Mouse (Mus musculus): ENCODE data around the gene Gm13279. TPM values are rescaled to one million over a fixed set of nuclear protein-coding genes. Genes with fewer than 3 reads are reported as not detected.
"Not testable (repeated sequence)": the region's sequence is repeated elsewhere in the genome, so short reads cannot be mapped to it uniquely, and the experiment has no call there.

Gene Gm13279
- total RNA-seq, 2 experiments from 2014 or later, result not detected

DNA sequence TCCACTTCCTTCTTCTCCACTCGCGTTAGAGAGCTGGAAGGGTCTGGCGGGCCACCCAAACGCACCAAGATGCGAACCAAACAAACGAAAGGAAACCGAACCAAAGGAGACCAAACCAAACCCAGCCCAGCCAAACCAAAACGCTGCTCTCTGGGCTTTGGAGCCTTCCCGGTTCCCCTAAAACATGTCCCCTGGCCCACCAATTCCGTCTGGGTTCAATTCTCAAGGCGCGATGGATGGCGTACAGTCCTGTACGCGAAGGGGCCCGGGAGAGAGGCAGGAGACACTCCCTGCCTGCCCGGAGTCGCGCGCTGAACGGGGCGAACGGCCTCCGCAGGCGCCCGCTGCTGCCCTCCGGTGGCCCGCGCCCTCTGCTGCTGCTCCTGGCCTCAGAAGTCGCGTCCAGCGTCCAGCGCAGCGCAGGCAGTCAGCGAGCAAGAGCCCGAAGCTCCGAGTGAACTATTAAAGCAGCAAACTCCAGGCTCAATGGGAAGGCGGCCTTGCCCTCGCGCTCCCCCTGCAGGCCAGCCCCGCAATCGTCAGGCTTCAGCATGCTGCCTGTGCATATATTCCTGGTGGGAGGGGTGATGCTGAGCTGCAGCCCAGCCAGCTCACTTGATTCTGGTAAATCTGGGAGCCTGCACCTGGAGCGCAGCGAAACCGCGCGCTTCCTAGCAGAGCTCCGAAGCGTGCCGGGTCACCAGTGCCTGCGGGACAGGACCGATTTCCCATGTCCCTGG, 3.1 kb upstream of the Gm13279 start, which contains the start of gene Gm13275:
Gm13275 (plus strand) TSS at position 552 of the 740 bp plus-strand sequence.
- peak; percentile 56 to 73 for DNase-seq (ENCODE audit: extremely low spot score in 1 of 2, low spot score in 1 of 2)

DNA sequence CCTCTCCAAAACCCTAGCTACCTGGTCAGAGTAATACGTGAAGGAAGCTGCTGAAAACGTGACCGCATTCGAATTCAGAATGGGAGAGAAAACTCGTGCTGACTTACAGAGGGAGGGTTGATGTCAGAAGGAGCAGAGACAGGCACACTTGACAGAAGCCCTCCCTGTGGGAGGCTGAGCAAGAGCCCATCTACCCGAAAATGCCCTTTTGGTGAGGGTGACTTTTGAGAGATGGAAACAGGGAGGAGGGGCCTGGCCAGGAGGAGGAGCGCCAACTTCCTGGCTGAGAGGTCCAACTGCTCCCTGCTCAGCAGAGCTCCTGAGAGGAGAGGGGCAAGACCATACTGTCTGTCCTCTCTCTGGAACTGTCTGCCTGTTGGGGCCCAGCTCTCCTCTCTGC, 2.2 kb downstream of the Gm13279 start, which contains the start of gene Gm13285:
Gm13285 (plus strand) TSS at position 301 of the 400 bp plus-strand sequence.
- DNase-seq (ENCODE audit: extremely low spot score in 1 of 2, low spot score in 1 of 2), result not testable (repeated sequence)

DNA sequence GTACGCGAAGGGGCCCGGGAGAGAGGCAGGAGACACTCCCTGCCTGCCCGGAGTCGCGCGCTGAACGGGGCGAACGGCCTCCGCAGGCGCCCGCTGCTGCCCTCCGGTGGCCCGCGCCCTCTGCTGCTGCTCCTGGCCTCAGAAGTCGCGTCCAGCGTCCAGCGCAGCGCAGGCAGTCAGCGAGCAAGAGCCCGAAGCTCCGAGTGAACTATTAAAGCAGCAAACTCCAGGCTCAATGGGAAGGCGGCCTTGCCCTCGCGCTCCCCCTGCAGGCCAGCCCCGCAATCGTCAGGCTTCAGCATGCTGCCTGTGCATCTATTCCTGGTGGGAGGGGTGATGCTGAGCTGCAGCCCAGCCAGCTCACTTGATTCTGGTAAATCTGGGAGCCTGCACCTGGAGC, 5.8 kb downstream of the Gm13279 start, which contains the start of gene Gm13287:
Gm13287 (plus strand) TSS at position 301 of the 400 bp plus-strand sequence.
- not testable (repeated sequence) for DNase-seq (ENCODE audit: extremely low spot score in 1 of 2, low spot score in 1 of 2)

DNA sequence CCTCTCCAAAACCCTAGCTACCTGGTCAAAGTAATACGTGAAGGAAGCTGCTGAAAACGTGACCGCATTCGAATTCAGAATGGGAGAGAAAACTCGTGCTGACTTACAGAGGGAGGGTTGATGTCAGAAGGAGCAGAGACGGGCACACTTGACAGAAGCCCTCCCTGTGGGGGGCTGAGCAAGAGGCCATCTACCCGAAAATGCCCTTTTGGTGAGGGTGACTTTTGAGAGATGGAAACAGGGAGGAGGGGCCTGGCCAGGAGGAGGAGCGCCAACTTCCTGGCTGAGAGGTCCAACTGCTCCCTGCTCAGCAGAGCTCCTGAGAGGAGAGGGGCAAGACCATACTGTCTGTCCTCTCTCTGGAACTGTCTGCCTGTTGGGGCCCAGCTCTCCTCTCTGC, 8.0 kb downstream of the Gm13279 start, which contains the start of gene Gm13288:
Gm13288 (plus strand) TSS at position 301 of the 400 bp plus-strand sequence.
- DNase-seq (ENCODE audit: extremely low spot score in 1 of 2, low spot score in 1 of 2), result not testable (repeated sequence)

- DNase-seq (ENCODE audit: extremely low spot score in 1 of 2, low spot score in 1 of 2), result not testable (repeated sequence)
Measured at GRCm38 (mm10) chr4:88805761-88806160, 8.6 kb downstream of the Gm13279 start.

- DNase-seq (ENCODE audit: extremely low spot score in 1 of 2, low spot score in 1 of 2), result no peak
Measured at GRCm38 (mm10) chr4:88815928-88816327, 18.7 kb downstream of the Gm13279 start, which contains the start of gene Ifna7. Ifna7 (plus strand) TSS chr4:88816228.

DNA sequence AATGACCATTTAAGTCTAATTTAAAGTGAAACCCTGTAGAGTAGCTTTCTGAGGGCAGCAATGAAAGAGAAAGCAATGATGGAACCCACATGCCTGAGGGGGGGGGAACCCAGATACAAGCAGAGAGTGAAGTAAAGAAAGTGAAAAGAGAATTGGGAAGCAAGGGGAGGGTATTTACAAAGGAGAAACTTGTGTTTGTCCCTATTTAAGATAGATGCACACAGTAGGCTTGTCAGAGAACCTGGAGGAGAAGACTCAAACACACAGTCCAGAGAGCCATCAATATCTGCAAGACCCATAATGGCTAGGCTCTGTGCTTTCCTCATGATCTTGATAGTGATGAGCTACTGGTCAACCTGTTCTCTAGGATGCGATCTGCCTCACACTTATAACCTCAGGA, 22.5 kb downstream of the Gm13279 start, which contains the start of gene Ifna11:
Ifna11 (plus strand) TSS at position 301 of the 400 bp plus-strand sequence.
- no peak for DNase-seq (ENCODE audit: extremely low spot score in 1 of 2, low spot score in 1 of 2)

DNA sequence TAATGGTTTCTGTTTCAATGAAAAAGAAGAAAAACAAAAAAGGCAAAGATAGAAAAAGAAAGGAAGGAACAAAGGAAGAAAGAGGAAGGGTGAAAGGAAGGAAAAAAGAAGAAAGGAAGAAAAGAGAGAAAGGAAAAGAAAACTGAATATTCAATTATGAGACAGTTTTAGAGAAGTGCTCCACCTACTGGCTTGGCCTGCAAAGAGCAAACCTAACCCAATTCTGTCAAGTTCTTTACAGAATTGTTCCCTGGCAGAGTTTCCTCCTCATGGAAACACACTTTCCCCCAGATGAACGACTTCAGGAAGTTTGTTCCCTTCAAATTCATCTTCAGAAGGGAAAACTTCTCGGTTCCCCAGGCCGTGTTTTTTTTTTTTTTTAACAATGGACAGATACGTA, 25.8 kb downstream of the Gm13279 start:
- peak in 1 of 2 experiments; percentile 27 for DNase-seq (ENCODE audit: extremely low spot score in 1 of 2, low spot score in 1 of 2)

DNA sequence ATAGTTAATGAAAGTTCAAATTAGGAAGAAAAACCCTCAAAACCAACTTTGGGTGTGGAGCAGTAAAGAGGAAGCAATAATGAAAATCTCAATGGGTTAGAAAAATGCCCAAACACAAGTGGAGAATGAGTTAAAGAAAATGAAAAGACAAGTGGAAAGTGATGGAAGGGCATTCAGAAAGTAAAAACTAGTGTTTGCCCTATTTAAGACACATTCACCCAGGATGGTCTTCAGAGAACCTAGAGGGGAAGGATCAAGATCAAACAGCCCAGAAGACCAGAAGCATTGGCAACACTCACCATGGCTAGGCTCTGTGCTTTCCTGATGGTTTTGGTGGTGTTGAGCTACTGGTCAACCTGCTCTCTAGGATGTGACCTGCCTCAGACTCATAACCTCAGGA, 29.9 kb downstream of the Gm13279 start, which contains the start of gene Ifna6:
Ifna6 (plus strand) TSS at position 301 of the 400 bp plus-strand sequence.
- DNase-seq (ENCODE audit: extremely low spot score in 1 of 2, low spot score in 1 of 2), result not testable (repeated sequence)

GRCm38 (mm10) chr4:88830523-88830922, 33.3 kb downstream of the Gm13279 start:
- DNase-seq (ENCODE audit: extremely low spot score in 1 of 2, low spot score in 1 of 2), result peak; percentile 13 to 53

DNA sequence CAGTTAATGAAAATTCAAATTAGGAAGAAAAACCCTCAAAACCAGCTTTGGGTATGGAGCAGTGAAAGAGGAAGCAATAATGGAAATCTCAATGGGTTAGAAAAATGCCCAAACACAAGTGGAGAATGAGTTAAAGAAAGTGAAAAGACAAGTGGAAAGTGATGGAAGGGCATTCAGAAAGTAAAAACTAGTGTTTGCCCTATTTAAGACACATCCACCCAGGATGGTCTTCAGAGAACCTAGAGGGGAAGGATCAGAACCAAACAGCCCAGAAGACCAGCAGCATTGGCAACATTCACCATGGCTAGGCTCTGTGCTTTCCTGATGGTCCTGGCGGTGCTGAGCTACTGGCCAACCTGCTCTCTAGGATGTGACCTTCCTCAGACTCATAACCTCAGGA, 38.0 kb downstream of the Gm13279 start, which contains the start of gene Ifna5:
Ifna5 (plus strand) TSS at position 301 of the 400 bp plus-strand sequence.
- not testable (repeated sequence) for DNase-seq (ENCODE audit: extremely low spot score in 1 of 2, low spot score in 1 of 2)

- DNase-seq (ENCODE audit: extremely low spot score in 1 of 2, low spot score in 1 of 2), result peak in 1 of 2 experiments; percentile 13
Measured at GRCm38 (mm10) chr4:88838828-88839227, 41.6 kb downstream of the Gm13279 start.

GRCm38 (mm10) chr4:88840058-88840457, 42.9 kb downstream of the Gm13279 start:
- no peak for DNase-seq (ENCODE audit: extremely low spot score in 1 of 2, low spot score in 1 of 2)

DNA sequence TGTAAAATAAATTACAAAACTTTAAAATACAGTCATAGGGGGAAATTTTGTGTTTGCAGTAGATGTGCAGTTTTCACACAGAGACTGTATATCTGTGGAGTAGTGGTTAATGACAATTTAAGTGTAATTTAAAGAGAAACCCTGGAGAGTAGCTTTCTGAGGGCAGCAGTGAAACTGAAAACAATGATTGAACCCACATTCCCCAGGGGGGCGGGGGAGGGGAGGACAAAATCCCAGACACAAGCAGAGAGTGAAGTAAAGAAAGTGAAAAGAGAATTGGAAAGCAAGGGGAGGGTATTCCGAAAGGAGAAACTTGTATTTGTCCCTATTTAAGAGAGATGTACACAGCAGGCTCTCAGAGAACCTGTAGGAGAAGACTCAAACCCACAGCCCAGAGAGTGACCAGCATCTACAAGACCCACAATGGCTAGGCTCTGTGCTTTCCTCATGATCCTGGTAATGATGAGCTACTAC, 44.3 kb downstream of the Gm13279 start, which contains the start of gene Ifna4:
Ifna4 (plus strand) TSS at position 424 of the 474 bp plus-strand sequence.
- DNase-seq (ENCODE audit: extremely low spot score in 1 of 2, low spot score in 1 of 2), result no peak

DNA sequence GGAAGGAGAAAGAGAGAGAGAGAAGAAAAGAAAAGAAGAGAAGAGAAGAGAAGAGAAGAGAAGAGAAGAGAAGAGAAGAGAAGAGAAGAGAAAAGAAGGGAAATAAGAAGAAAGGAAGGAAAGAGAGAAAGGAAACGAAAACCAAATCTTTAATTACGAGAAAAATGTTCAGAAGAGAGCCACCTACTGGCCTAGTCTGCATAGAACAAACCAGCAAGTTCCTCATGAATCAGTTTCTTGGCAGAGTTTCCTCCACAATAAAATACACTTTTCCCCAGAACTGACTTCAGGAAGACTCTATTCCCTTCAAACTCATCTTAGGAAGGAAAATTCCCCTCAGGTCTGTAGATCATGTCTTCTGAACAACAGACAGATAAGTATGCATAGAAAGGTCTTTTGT, 48.1 kb downstream of the Gm13279 start:
- DNase-seq (ENCODE audit: extremely low spot score in 1 of 2, low spot score in 1 of 2), result no peak

Other genes starting within 250 kb of the Gm13279 start
- gene Ifna15, start 239.2 kb upstream of the Gm13279 start, total RNA-seq (2021), result not detected
- not detected for gene Ifna14, start 225.6 kb upstream of the Gm13279 start, total RNA-seq (2021)
- gene Ifna9, start 205.0 kb upstream of the Gm13279 start, total RNA-seq (2021), result not detected
- not detected for gene Ifna12, start 194.0 kb upstream of the Gm13279 start, total RNA-seq (2021)
- not detected for gene C87499, start 163.0 kb upstream of the Gm13279 start, total RNA-seq (2021)
- not detected for gene Ifna13, start 152.9 kb upstream of the Gm13279 start, total RNA-seq (2021)
- not detected for gene Ifna16, start 120.5 kb upstream of the Gm13279 start, total RNA-seq (2021)
- gene Ifna2, start 113.5 kb upstream of the Gm13279 start, total RNA-seq (2021), result not detected
- not detected for gene Ifnab, start 106.0 kb upstream of the Gm13279 start, total RNA-seq (2021)
- 1 to 10 TPM; 1.4 to 1.8 TPM for gene Gm26566, start 75.6 kb upstream of the Gm13279 start, total RNA-seq (2021)
- gene Klhl9, start 74.9 kb upstream of the Gm13279 start, total RNA-seq (2021), result 100 to 1,000 TPM; 105 to 109 TPM
- gene Gm13271, start 42.5 kb upstream of the Gm13279 start, total RNA-seq (2021), result not detected
- not detected for gene Gm13283, start 37.3 kb upstream of the Gm13279 start, total RNA-seq (2021)
- not detected for gene Gm13290, start 23.6 kb upstream of the Gm13279 start, total RNA-seq (2021)
- gene Gm13289, start 20.5 kb upstream of the Gm13279 start, total RNA-seq (2021), result not detected
- not detected for gene Gm13272, start 17.5 kb upstream of the Gm13279 start, total RNA-seq (2021)
- not detected for gene Ifnz, start 15.3 kb upstream of the Gm13279 start, total RNA-seq (2021)
- gene Gm13276, start 11.7 kb upstream of the Gm13279 start, total RNA-seq (2021), result not detected
- gene Gm13277, start 8.8 kb upstream of the Gm13279 start, total RNA-seq (2021), result not detected
- gene Gm13278, start 5.8 kb upstream of the Gm13279 start, total RNA-seq (2021), result not detected
- gene Gm13275, start 2.9 kb upstream of the Gm13279 start, total RNA-seq (2021), result not detected
- gene Gm13285, start 2.3 kb downstream of the Gm13279 start, total RNA-seq (2021), result not detected
- gene Gm13287, start 5.9 kb downstream of the Gm13279 start, total RNA-seq (2021), result not detected
- not detected for gene Gm13288, start 8.1 kb downstream of the Gm13279 start, total RNA-seq (2021)
- not detected for gene Ifna7, start 18.8 kb downstream of the Gm13279 start, total RNA-seq (2021)
- not detected for gene Ifna11, start 22.6 kb downstream of the Gm13279 start, total RNA-seq (2021)
- not detected for gene Ifna6, start 30.0 kb downstream of the Gm13279 start, total RNA-seq (2021)
- gene Ifna5, start 38.1 kb downstream of the Gm13279 start, total RNA-seq (2021), result not detected
- not detected for gene Ifna4, start 44.5 kb downstream of the Gm13279 start, total RNA-seq (2021)
- not detected for gene Ifna1, start 52.7 kb downstream of the Gm13279 start, total RNA-seq (2021)
- not detected for gene Ifne, start 82.8 kb downstream of the Gm13279 start, total RNA-seq (2021)

Data from layer of hippocampus, postnatal 25 days (tissue).